Mouse (Mus musculus) kidney, postnatal 0 days (tissue): ENCODE data around the gene Cic. TPM values are rescaled to one million over a fixed set of nuclear protein-coding genes. Genes with fewer than 3 reads are reported as not detected.

ENCODE experiments used
- ATAC-seq: fragments of 200-750 bp; cut with Nextera tagmentation; replicated peaks from 2 replicates; pipeline ENCODE4 v1.8.0; 2017; ENCODE audit warnings: low read depth, moderate number of reproducible peaks, moderate TSS enrichment, moderate library complexity; ENCODE audit not compliant: low FRiP score
- DNase-seq: peaks from one replicate; pipeline ENCODE4 v3.0.0-alpha.2; 2016; ENCODE audit warnings: low spot score
- H3K27ac ChIP-seq: fragments of 300-500 bp; sonication (generic); 2 replicates; pipeline ENCODE4 v1.5.1; 2014; ENCODE audit warnings: mild to moderate bottlenecking
- H3K27me3 ChIP-seq: fragments of 300-500 bp; sonication (generic); 2 replicates; pipeline ENCODE4 v1.6.1; 2014; ENCODE audit warnings: low read length, mixed read lengths; ENCODE audit not compliant: insufficient read depth
- H3K36me3 ChIP-seq: fragments of 300-500 bp; sonication (generic); 2 replicates; pipeline ENCODE4 v1.6.1; 2014; ENCODE audit warnings: low read length, mixed read lengths; ENCODE audit not compliant: insufficient read depth
- H3K4me1 ChIP-seq: fragments of 300-500 bp; sonication (generic); replicated peaks from 2 replicates; pipeline ENCODE4 v1.6.1; 2014; ENCODE audit warnings: antibody characterized with exemption, low read length, mixed read lengths; ENCODE audit not compliant: insufficient read depth
- H3K4me2 ChIP-seq: fragments of 300-500 bp; sonication (generic); 2 replicates; pipeline ENCODE4 v1.6.1; 2014; ENCODE audit warnings: mild to moderate bottlenecking, low read length, moderate library complexity, mixed read lengths
- H3K4me3 ChIP-seq: fragments of 300-500 bp; sonication (generic); replicated peaks from 2 replicates; pipeline ENCODE4 v1.5.1; 2014; ENCODE audit warnings: low read depth, low read length
- H3K9ac ChIP-seq: fragments of 300-500 bp; sonication (generic); 2 replicates; pipeline ENCODE4 v1.6.1; 2014; ENCODE audit warnings: low read depth, low read length
- H3K9me3 ChIP-seq: fragments of 300-500 bp; sonication (generic); replicated peaks from 2 replicates; pipeline ENCODE4 v1.6.1; 2016; ENCODE audit warnings: low read length, inconsistent platforms, mixed read lengths
- CTCF ChIP-seq: IDR thresholded peaks from 2 replicates; pipeline ENCODE4 v1.5.1; 2016; ENCODE audit warnings: antibody characterized with exemption, low read depth, mild to moderate bottlenecking, moderate library complexity
- WGBS: fragments of 180-500 bp; shearing (Covaris S2); extraction: QIAGEN DNeasy Blood & Tissue Kit; methylation state at CpG from one replicate; pipeline ENCODE4 v1.1.7; 2014; 5-methylcytosine and 5-hydroxymethylcytosine counted together
- polyA plus RNA-seq: library from polyadenylated mRNA; unstranded; fragments of >200 nt; fragmentation: Nextera tagmentation; extraction: Ambion mirVana; gene quantifications from 2 replicates; pipeline ENCODE4 v1.2.1, GENCODE M21; 2015

Cic gene
- 22.0 and 23.3 TPM in 2 replicates for polyA plus RNA-seq

DNA sequence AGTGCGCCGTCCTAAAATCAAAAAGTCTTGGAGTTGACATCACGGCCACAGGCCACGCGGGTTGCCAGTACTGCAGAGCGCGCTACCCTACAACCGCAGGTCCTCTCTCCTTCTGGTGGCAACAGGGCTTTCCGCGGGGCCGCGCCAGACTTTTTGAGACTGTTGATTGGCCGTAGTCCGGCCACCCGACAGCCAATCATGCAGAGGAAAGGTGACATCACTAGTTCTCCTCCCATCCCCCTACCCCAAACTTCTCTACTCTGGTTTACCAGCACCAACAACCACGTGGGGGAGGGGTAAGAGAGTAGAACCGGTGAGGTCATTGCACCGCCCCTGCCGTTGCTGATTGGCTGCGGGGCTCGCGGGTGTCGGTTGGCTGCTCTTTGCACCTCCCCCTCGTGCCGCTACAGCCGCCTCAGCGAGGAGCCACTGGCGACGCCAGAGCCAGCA lies at the start of gene Cic:
Gene Cic (plus strand): TSS at position 404 of the 450 bp plus-strand sequence.
- no peak for TF ChIP-seq CTCF
- H3K9ac ChIP-seq = peak within 1 kb of the TSS; percentile 83
- peak within 1 kb of the TSS; percentile 97 for H3K27ac ChIP-seq
- peak within 1 kb of the TSS; percentile 80 for H3K4me2 ChIP-seq
- H3K27me3 ChIP-seq = no peaks in the 10 kb centered on the region
- peaks cover 11% of the 10 kb centered on the region; the same call in 1 of the 2 replicates for H3K36me3 ChIP-seq
- H3K4me1 ChIP-seq = peaks cover 15% of the 10 kb centered on the region; the same call in 1 of the 2 replicates
- DNase-seq (peak; percentile 100), ATAC-seq (peak; percentile 85)
- WGBS = under 1% methylated on average over 29 of the region's 29 CpGs
- peak within 1 kb of the TSS; percentile 71 for H3K4me3 ChIP-seq
- H3K9me3 ChIP-seq = no peaks in the 10 kb centered on the region

DNA sequence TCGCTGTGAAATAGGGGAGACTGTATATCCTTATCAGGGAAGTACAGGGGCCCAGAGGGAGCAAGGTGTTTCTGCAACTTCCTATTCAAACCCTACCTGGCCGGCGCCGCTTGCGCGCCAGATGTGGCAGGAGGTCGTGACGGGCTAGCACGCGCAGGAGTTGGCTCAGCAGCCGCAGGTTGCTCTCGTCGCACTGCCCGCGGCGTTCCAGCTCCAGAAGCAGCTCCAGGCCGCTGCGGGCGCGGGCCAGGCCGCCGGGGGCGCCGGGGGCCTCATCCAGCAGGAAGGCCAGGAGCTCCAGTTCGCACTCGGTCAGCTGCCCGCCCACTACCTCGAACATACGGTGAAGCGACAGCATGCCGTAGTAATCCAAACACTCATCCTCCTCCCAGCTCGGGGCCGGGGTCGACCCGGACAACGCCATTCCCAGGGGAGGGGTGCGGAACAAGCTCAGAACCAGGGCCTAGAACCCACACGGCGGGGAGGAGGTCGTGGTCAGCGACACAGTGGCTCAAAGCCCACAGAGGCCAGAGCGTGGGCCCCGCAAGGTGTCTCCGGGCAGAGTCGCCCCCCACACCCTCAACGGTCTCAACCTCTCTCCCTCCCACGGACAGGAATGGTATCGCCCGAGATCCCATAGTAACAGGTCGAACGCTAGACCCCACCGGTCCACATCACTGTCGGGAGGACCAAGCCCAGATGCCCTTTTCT lies 48.6 kb upstream of the Cic start:
- 0 out of 2 replicates have a peak, but pooled peaks have one; percentile 6 for TF ChIP-seq CTCF
- H3K36me3 ChIP-seq = no peaks in the 10 kb centered on the region
- no peaks in the 10 kb centered on the region for H3K27me3 ChIP-seq
- peak overlapping the region; percentile 87 for H3K4me2 ChIP-seq
- ATAC-seq = 0 out of 2 replicates have a peak, but pooled peaks have one; percentile 11
- H3K4me1 ChIP-seq = peaks cover 15% of the 10 kb centered on the region
- peak overlapping the region; percentile 79 for H3K27ac ChIP-seq
- H3K9ac ChIP-seq = peak overlapping the region; percentile 74
- peak overlapping the region; percentile 64 for H3K4me3 ChIP-seq
- no peaks in the 10 kb centered on the region for H3K9me3 ChIP-seq
- 1% methylated on average over 53 of the region's 53 CpGs for WGBS
- DNase-seq = peak; percentile 66

GRCm38 (mm10) chr7:25219416-25219750 lies 48.1 kb upstream of the Cic start:
- Histone ChIP-seq H3K4me2 (peak overlapping the region; percentile 87), H3K27me3 (no peaks in the 10 kb centered on the region), H3K4me3 (peak overlapping the region; percentile 64), H3K9me3 (no peaks in the 10 kb centered on the region), H3K4me1 (peaks cover 15% of the 10 kb centered on the region), H3K9ac (peak overlapping the region; percentile 74), H3K36me3 (0 out of 2 replicates have a peak, but pooled peaks cover 5% of the 10 kb centered on the region), H3K27ac (peak overlapping the region; percentile 79)
- under 1% methylated on average over 16 of the region's 16 CpGs for WGBS
- DNase-seq (no peak), ATAC-seq (no peak; the same call in 1 of the 2 replicates)
- no peak for TF ChIP-seq CTCF

DNA sequence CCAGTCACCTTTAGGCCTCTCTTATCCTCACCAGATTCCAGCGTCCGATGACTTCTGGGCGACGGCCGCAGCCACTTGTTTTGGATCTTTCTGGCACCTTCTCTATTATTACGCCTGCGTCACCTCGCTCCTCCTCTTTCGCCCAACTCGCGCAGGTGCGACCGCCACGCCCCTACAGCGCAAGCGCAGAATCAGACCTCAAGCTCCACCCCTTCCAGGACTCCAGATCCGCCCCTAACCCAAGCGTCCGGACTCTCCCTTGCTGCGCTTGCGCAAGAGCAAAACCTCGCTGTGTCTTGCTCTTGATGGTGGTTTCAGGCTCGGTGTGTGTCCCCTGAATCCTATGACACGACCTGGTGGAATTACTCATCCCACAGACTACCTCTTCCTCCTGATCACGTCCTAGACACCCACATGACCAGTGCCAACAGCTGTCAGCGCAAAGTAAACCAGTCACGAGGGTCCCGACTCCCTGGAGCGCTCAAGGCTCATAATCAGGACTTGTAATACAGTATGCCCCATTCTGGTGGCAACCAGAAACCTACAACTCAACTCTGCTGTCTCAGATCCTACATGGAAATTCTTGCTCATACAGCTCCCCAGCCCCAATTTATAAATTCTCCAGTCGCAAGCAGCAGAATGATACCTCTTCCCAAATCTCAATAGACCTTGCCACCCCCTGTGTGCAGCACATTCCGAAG lies 47.6 kb upstream of the Cic start:
- DNase-seq (peak; percentile 97), ATAC-seq (peak; percentile 74)
- H3K4me1 ChIP-seq = peaks cover 15% of the 10 kb centered on the region
- no peaks in the 10 kb centered on the region for H3K9me3 ChIP-seq
- peaks cover 7% of the 10 kb centered on the region; the same call in 1 of the 2 replicates for H3K36me3 ChIP-seq
- H3K9ac ChIP-seq = peak overlapping the region; percentile 74
- peak overlapping the region; percentile 83 for H3K27ac ChIP-seq
- peak overlapping the region; percentile 64 for H3K4me3 ChIP-seq
- H3K27me3 ChIP-seq = no peaks in the 10 kb centered on the region
- H3K4me2 ChIP-seq = peak overlapping the region; percentile 87
- 3% methylated on average over 31 of the region's 31 CpGs for WGBS
- no peak for TF ChIP-seq CTCF

DNA sequence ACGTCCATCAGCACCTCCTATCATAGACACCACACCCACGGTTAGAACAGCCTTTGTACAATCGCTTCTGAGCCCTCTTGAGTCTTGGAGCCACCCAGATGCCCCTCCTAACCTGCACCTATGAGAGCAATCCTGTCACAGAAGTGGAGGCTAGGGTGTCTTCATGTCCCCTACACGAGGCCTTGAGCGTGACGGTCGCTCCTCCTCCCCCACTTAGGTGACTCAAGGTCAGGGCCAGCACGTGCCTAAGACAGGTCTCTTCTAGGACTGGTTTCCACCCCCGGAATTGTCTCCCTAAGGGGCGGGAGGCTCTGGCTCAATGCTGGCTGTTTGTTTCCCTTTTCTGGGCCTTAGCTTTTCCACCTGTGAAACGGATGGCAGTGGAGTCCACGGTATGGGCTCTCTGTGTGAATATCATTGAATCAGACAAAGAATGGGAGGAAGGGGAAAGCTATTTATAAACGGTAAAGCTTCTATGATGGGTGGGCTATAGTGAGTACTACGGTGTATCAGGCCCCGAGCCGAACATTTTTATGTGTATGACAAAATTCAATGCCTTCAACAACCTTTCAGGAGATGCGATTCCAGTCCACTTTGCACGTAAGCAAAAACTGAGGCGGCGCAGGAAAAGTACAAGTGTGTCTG lies 46.9 kb upstream of the Cic start, which contains the start of gene Dedd2:
Gene Dedd2 (minus strand): TSS at position 159 of the 645 bp plus-strand sequence.
- DNase-seq = peak; percentile 19
- no peak for ATAC-seq
- peak within 1 kb of the TSS; percentile 87 for H3K4me2 ChIP-seq
- H3K9ac ChIP-seq = peak within 1 kb of the TSS; percentile 74
- peaks cover 15% of the 10 kb centered on the region for H3K4me1 ChIP-seq
- peak within 1 kb of the TSS; percentile 83 for H3K27ac ChIP-seq
- H3K36me3 ChIP-seq = peaks cover 13% of the 10 kb centered on the region; the same call in 1 of the 2 replicates
- WGBS = 4% methylated on average over 20 of the region's 20 CpGs
- H3K9me3 ChIP-seq = no peaks in the 10 kb centered on the region
- no peak for TF ChIP-seq CTCF
- H3K4me3 ChIP-seq = peak within 1 kb of the TSS; percentile 64
- H3K27me3 ChIP-seq = no peaks in the 10 kb centered on the region
